Mouse (Mus musculus) lung, adult 2 months (tissue): ENCODE measurements at regions not wholly inside any gene's neighbourhood (a gene's known extent, or its start where the extent isn't known, plus 50 kb on each side); places are given as distances from the start of the nearest gene placed in this dataset.

Experiments
- CTCF ChIP-seq: fragments of 200-500 bp; IDR thresholded peaks from 2 replicates; pipeline ENCODE4 v1.5.1; 2011; ENCODE audit warnings: mild to moderate bottlenecking, low read length, control low read depth; ENCODE audit not compliant: insufficient read depth
- POLR2A ChIP-seq: fragments of 200-500 bp; IDR thresholded peaks from 2 replicates; pipeline ENCODE4 v1.6.1; 2011; ENCODE audit warnings: low read depth, mild to moderate bottlenecking, control low read depth, low read length, borderline replicate concordance; ENCODE audit errors: extremely low read depth

DNA sequence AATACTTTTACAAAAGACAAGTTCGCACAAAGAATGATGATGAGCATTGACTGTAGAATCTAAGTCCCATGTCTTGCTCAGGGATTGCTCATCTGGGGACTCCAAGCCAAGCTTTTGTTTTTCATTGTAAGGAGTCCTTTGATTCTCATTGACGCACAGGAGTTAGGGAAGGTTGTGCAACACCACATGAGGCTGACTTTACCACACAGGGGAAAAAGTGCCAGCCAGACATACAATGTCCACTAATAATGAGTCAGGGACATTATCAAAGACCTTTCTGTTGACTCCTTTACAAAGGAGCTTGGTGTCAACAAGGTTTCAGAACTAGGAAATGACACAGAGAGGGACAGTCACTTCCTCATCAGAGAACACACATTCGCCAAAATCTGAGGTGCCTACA is 200.1 kb downstream of the Gm11361 start:
- TF ChIP-seq CTCF, result no peak
- TF ChIP-seq POLR2A, result no peak
